Mouse (Mus musculus): ENCODE results near the gene Sgpp2.

DNA sequence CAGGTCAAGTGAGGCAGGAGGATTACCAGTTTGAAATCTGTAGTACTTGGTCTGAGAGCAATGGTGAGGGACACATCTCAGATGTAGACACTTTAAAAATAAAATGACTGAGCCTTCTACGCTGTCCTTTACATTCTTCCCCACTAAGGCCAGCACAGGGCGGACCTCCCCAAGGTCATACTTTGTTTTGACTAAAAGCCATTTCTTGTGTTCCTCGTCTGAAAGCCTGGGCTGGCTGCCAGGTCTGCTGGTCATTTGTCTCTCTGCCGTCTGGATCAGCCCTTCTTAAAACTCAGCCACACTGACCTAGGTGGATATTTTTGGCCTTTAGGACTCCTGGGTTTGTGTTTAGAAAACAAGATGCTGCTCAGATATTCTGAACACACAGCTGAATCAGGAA, 45.0 kb downstream of the Sgpp2 start:
- TF ChIP-seq CTCF (IDR thresholded peaks at IDR 0.05; ENCODE audit: low read depth): no peak
- TF ChIP-seq EP300 (optimal IDR thresholded peaks at IDR 0.05): no peak

All from stomach, postnatal 0 days (tissue).